Mouse (Mus musculus) gastrocnemius, postnatal 25 days (tissue): ENCODE results near the gene 1810037I17Rik. TPM values are rescaled to one million over a fixed set of nuclear protein-coding genes. Genes with fewer than 3 reads are reported as not detected.

Experiments
- DNase-seq: peaks from one replicate; pipeline ENCODE4 v3.0.0; 2022
- long read RNA-seq, 2 experiments: library from polyadenylated mRNA; stranded (forward); transcript quantifications; one replicate each; pipeline ENCODE4 v2.0.0; 2021
- total RNA-seq, 2 experiments: library from RNA; stranded (reverse); gene quantifications; 1 replicate in 1 of 2; 2 replicates in 1 of 2; pipeline ENCODE4 v1.2.3; 2021

The 1810037I17Rik gene
- total RNA-seq = 10 to 100 TPM; 25.2 to 28.3 TPM
- long read RNA-seq, experiment 1, transcript 1810037I17Rik-201 (2 exons, 1,160 nt) = major isoform, 45 of 46 reads
- long read RNA-seq, experiment 1, partial matches to known transcripts = 0 of 46 reads
- long read RNA-seq, experiment 1, other reads (novel, unspliced or antisense) = 1 of 46 reads
- long read RNA-seq, experiment 2, transcript 1810037I17Rik-201 (2 exons, 1,160 nt) = major isoform, 44 of 45 reads
- long read RNA-seq, experiment 2, partial matches to known transcripts = 0 of 45 reads
- long read RNA-seq, experiment 2, other reads (novel, unspliced or antisense) = 1 of 45 reads

- peak; percentile 96 for DNase-seq
Observed at GRCm38 (mm10) chr3:122924009-122924914, at the start of gene 1810037I17Rik. 1810037I17Rik (plus strand) TSS chr3:122924203.

GRCm38 (mm10) chr3:122876870-122877269, 47.1 kb upstream of the 1810037I17Rik start:
- no peak for DNase-seq

GRCm38 (mm10) chr3:122877543-122877942, 46.5 kb upstream of the 1810037I17Rik start:
- no peak for DNase-seq

GRCm38 (mm10) chr3:122878705-122879315, 45.2 kb upstream of the 1810037I17Rik start:
- DNase-seq = no peak

- no peak for DNase-seq
Observed at GRCm38 (mm10) chr3:122887505-122888301, 36.3 kb upstream of the 1810037I17Rik start.

- no peak for DNase-seq
Observed at GRCm38 (mm10) chr3:122888371-122888819, 35.6 kb upstream of the 1810037I17Rik start.

GRCm38 (mm10) chr3:122894772-122895171, 29.2 kb upstream of the 1810037I17Rik start, which contains the start of gene Fabp2:
Fabp2 (plus strand) TSS chr3:122895072.
- DNase-seq = no peak

- DNase-seq = no peak
Observed at GRCm38 (mm10) chr3:122895189-122895731, 28.7 kb upstream of the 1810037I17Rik start.

GRCm38 (mm10) chr3:122898254-122898653, 25.7 kb upstream of the 1810037I17Rik start:
- no peak for DNase-seq

GRCm38 (mm10) chr3:122903746-122904433, 20.1 kb upstream of the 1810037I17Rik start:
- DNase-seq = no peak

GRCm38 (mm10) chr3:122907841-122908240, 16.2 kb upstream of the 1810037I17Rik start:
- DNase-seq = no peak

- DNase-seq = no peak
Observed at GRCm38 (mm10) chr3:122915493-122915892, 8.5 kb upstream of the 1810037I17Rik start.

GRCm38 (mm10) chr3:122916191-122916680, 7.8 kb upstream of the 1810037I17Rik start:
- no peak for DNase-seq

GRCm38 (mm10) chr3:122918672-122919071, 5.3 kb upstream of the 1810037I17Rik start:
- no peak for DNase-seq

- no peak for DNase-seq
Observed at GRCm38 (mm10) chr3:122919260-122919659, 4.7 kb upstream of the 1810037I17Rik start, which contains the start of gene Gm10959. Gm10959 (minus strand) TSS chr3:122919360.

- no peak for DNase-seq
Observed at GRCm38 (mm10) chr3:122920572-122921435, 3.2 kb upstream of the 1810037I17Rik start.

GRCm38 (mm10) chr3:122921676-122922527, 2.1 kb upstream of the 1810037I17Rik start:
- DNase-seq = no peak

- DNase-seq = no peak
Observed at GRCm38 (mm10) chr3:122923147-122923546, 856 bp upstream of the 1810037I17Rik start.
